Mouse (Mus musculus) myocyte (in vitro differentiated cells): ENCODE measurements around the gene Cenpf. TPM values are rescaled to one million over a fixed set of nuclear protein-coding genes. Genes with fewer than 3 reads are reported as not detected.

Source experiments
- H3K27me3 ChIP-seq: one replicate; pipeline ENCODE4 v1.6.1; 2011; ENCODE audit not compliant: control insufficient read depth, insufficient read depth, insufficient read length
- H3K36me3 ChIP-seq: one replicate; pipeline ENCODE4 v1.6.1; 2011; ENCODE audit not compliant: control insufficient read depth, insufficient read depth
- H3K4me2 ChIP-seq: one replicate; pipeline ENCODE4 v1.6.1; 2011; ENCODE audit warnings: low read depth, control low read depth
- H3K4me3 ChIP-seq: one replicate; pipeline ENCODE4 v1.5.1; 2011; ENCODE audit warnings: mild to moderate bottlenecking, control low read depth, moderate library complexity
- H3K79me2 ChIP-seq: one replicate; pipeline ENCODE4 v1.6.1; 2011; ENCODE audit not compliant: control insufficient read depth, insufficient read depth
- H3ac ChIP-seq: one replicate; pipeline ENCODE4 v1.6.1; 2011; ENCODE audit not compliant: control insufficient read depth, insufficient read length
- CEBPB ChIP-seq: IDR thresholded peaks from 2 replicates; pipeline ENCODE4 v1.6.1; 2011; ENCODE audit warnings: mild to moderate bottlenecking, moderate library complexity; ENCODE audit not compliant: poor library complexity, insufficient read depth, severe bottlenecking
- E2F4 ChIP-seq: IDR thresholded peaks from one replicate; pipeline ENCODE4 v1.6.1; 2011; ENCODE audit warnings: mild to moderate bottlenecking, control low read depth, moderate library complexity; ENCODE audit not compliant: insufficient read depth
- MAX ChIP-seq: IDR thresholded peaks from one replicate; pipeline ENCODE4 v1.6.1; 2011; ENCODE audit warnings: low read depth, mild to moderate bottlenecking, control low read depth
- MYOD1 ChIP-seq, 3 experiments: IDR thresholded peaks; one replicate each; pipeline ENCODE4 v1.6.1; 2011; ENCODE audit warnings: control low read depth in 2 of 3, low read depth in 2 of 3, mild to moderate bottlenecking in 2 of 3, moderate library complexity in 1 of 3; ENCODE audit not compliant: insufficient read length in 2 of 3, control insufficient read depth in 1 of 3
- MYOG ChIP-seq, 3 experiments: IDR thresholded peaks; one replicate each; pipeline ENCODE4 v1.6.1; 2011; ENCODE audit warnings: control low read depth in 2 of 3, low read depth in 2 of 3, mild to moderate bottlenecking in 2 of 3; ENCODE audit not compliant: insufficient read length in 2 of 3, control insufficient read depth in 1 of 3, insufficient read depth in 1 of 3
- POLR2A ChIP-seq: IDR thresholded peaks from one replicate; pipeline ENCODE4 v1.6.1; 2011; ENCODE audit warnings: low read depth, mild to moderate bottlenecking, control low read depth, moderate library complexity; ENCODE audit not compliant: insufficient read length
- POLR2AphosphoS2 ChIP-seq: IDR thresholded peaks from one replicate; pipeline ENCODE4 v1.6.1; 2011; ENCODE audit warnings: low read depth, control low read depth; ENCODE audit not compliant: insufficient read length
- REST ChIP-seq: IDR thresholded peaks from one replicate; pipeline ENCODE4 v1.6.1; 2011; ENCODE audit warnings: mild to moderate bottlenecking, control low read depth, moderate library complexity; ENCODE audit not compliant: insufficient read depth, insufficient read length
- SRF ChIP-seq: IDR thresholded peaks from one replicate; pipeline ENCODE4 v1.6.1; 2011; ENCODE audit warnings: low read depth; ENCODE audit not compliant: control insufficient read depth, insufficient read length
- TCF12 ChIP-seq: IDR thresholded peaks from one replicate; pipeline ENCODE4 v1.6.1; 2011; ENCODE audit warnings: mild to moderate bottlenecking, control low read depth; ENCODE audit not compliant: poor library complexity, insufficient read depth, severe bottlenecking
- TCF3 ChIP-seq: IDR thresholded peaks from one replicate; pipeline ENCODE4 v1.6.1; 2011; ENCODE audit warnings: low read depth, control low read depth; ENCODE audit not compliant: insufficient read length
- USF1 ChIP-seq: IDR thresholded peaks from one replicate; pipeline ENCODE4 v1.6.1; 2011; ENCODE audit warnings: low read depth, mild to moderate bottlenecking, control low read depth, moderate library complexity
- polyA plus RNA-seq: library from polyadenylated mRNA; unstranded; fragments of >200 nt; fragmentation: generic; extraction: Trizol; gene quantifications from one replicate; pipeline ENCODE4 v1.2.1, GENCODE M21; 2012; ENCODE audit warnings: missing spikeins

Gene Cenpf
- polyA plus RNA-seq, 1 experiment = 2.2 TPM

DNA sequence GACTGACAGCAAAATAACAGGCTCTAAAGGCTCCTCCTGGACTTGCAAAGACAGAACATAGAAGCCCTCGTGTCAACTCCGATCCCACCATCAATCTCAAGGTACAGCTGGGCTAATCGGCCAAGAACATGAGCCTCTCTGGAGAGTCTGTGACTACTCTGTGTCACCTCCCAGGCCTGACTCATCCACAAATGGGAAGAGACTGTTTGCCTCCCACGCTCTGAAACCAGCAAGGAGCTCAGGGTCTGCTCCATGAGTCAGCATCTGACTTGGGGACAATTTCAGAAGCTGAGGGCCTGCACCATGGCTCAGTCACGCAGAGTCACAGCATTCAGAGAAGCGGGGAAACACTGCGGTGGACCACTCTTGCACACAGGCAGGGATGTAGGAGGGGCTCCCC is 72.6 kb downstream of the Cenpf start:
- Histone ChIP-seq H3K4me3 (no peak overlapping the region), H3ac (no peak overlapping the region), H3K79me2 (no peaks in the 10 kb centered on the region), H3K4me2 (peak overlapping the region; percentile 40), H3K36me3 (no peaks in the 10 kb centered on the region), H3K27me3 (no peaks in the 10 kb centered on the region)
- TF ChIP-seq MYOG (IDR thresholded peaks at IDR 0.05; ENCODE audit: control insufficient read depth in 1 of 3, insufficient read depth in 1 of 3, insufficient read length in 2 of 3, low read depth in 2 of 3) (no peak), CEBPB (no peak), MYOD1 (IDR thresholded peaks at IDR 0.05; ENCODE audit: control insufficient read depth in 1 of 3, insufficient read length in 2 of 3, low read depth in 2 of 3) (no peak), POLR2A (no peak), USF1 (no peak), REST (no peak), MAX (no peak), TCF12 (no peak), TCF3 (no peak), POLR2AphosphoS2 (no peak), SRF (no peak), E2F4 (no peak)

DNA sequence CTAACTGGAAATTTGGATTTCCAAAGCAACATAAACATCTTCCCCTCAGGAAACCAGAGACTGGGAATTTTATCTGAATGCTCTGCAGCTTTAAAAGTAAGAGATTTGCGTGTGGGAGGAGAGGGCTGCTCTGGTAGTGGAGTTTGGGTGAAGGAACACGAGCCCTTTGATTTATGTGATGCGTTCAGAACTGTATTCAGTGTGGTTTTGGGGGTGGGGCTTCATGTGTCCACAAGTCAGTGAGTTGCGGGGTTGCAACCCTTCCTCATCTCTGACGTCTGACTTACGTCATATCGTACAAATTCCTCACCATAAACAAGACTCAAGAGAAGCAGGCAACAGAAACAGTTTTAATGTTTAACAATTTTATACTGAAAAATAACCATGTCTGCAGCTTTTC is 74.8 kb downstream of the Cenpf start:
- TF ChIP-seq MYOD1 (IDR thresholded peaks at IDR 0.05; ENCODE audit: control insufficient read depth in 1 of 3, insufficient read length in 2 of 3, low read depth in 2 of 3) (no peak), TCF12 (no peak), REST (no peak), POLR2AphosphoS2 (no peak), TCF3 (no peak)

DNA sequence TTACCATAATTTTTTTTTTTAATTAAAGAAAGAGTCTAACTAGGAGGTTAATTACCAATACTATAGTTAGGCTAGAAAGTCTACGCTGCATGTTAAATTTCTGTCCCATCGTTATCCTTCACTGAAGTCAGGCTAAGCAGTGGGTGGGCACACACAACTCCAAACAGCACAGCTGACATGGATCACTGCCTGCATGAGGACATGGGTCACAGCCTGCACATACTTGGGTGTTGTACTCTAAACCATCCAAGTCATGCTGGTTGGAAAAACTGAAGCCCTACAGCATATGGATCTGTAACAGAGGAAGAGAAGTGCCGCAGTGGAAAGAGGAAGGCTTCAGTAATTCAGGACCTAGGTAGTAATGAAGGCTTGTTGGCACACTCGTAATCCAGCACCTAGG is 76.1 kb downstream of the Cenpf start:
- Histone ChIP-seq H3K27me3 (no peaks in the 10 kb centered on the region), H3K4me3 (no peak overlapping the region), H3K4me2 (no peak overlapping the region), H3K36me3 (no peaks in the 10 kb centered on the region), H3ac (no peak overlapping the region), H3K79me2 (no peaks in the 10 kb centered on the region)
- no peak for TF ChIP-seq TCF12
- no peak for TF ChIP-seq POLR2AphosphoS2
- TF ChIP-seq REST = no peak
- no peak for TF ChIP-seq POLR2A
- TF ChIP-seq MYOG (IDR thresholded peaks at IDR 0.05; ENCODE audit: control insufficient read depth in 1 of 3, insufficient read depth in 1 of 3, insufficient read length in 2 of 3, low read depth in 2 of 3) = no peak
- TF ChIP-seq E2F4 = no peak
- TF ChIP-seq TCF3 = no peak
- no peak for TF ChIP-seq MAX
- TF ChIP-seq SRF = no peak
- TF ChIP-seq USF1 = no peak
- no peak for TF ChIP-seq CEBPB
- no peak for TF ChIP-seq MYOD1 (IDR thresholded peaks at IDR 0.05; ENCODE audit: control insufficient read depth in 1 of 3, insufficient read length in 2 of 3, low read depth in 2 of 3)

More for the DNA sequence above, 74.8 kb downstream of the Cenpf start:
- Histone ChIP-seq H3K4me2 (no peak overlapping the region), H3K36me3 (no peaks in the 10 kb centered on the region), H3ac (no peak overlapping the region), H3K79me2 (no peaks in the 10 kb centered on the region), H3K27me3 (no peaks in the 10 kb centered on the region), H3K4me3 (no peak overlapping the region)

DNA sequence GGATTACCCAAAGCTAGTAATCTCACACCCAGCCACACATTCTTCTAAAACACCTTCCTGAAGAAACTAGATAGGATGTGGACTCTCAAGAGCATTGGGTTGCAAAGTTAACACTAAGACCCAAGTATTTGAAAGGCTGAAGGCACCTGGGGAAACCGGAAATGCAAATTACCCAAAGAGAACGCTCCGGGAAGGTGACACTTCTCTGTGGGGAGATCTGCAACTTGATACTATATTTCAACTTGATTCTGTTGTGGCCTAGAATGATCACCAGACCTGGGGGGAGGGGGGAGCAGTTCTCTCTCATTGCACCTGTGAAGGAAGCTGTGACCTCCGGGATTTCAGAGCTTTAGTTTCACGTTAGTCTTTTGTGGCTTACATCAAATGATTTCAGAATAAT is 79.2 kb downstream of the Cenpf start:
- TF ChIP-seq REST = no peak
- TF ChIP-seq MYOG (IDR thresholded peaks at IDR 0.05; ENCODE audit: control insufficient read depth in 1 of 3, insufficient read depth in 1 of 3, insufficient read length in 2 of 3, low read depth in 2 of 3) = no peak
- no peak for TF ChIP-seq USF1
- no peak for TF ChIP-seq POLR2AphosphoS2
- TF ChIP-seq TCF3 = no peak
- no peak for TF ChIP-seq POLR2A
- no peak for TF ChIP-seq CEBPB
- TF ChIP-seq MAX = no peak
- TF ChIP-seq TCF12 = no peak
- no peak for TF ChIP-seq SRF
- no peak for TF ChIP-seq MYOD1 (IDR thresholded peaks at IDR 0.05; ENCODE audit: control insufficient read depth in 1 of 3, insufficient read length in 2 of 3, low read depth in 2 of 3)
- TF ChIP-seq E2F4 = no peak
- no peaks in the 10 kb centered on the region for H3K79me2 ChIP-seq
- H3K36me3 ChIP-seq = no peaks in the 10 kb centered on the region
- no peak overlapping the region for H3K4me3 ChIP-seq
- H3K4me2 ChIP-seq = no peak overlapping the region
- H3ac ChIP-seq = no peak overlapping the region
- H3K27me3 ChIP-seq = no peaks in the 10 kb centered on the region

DNA sequence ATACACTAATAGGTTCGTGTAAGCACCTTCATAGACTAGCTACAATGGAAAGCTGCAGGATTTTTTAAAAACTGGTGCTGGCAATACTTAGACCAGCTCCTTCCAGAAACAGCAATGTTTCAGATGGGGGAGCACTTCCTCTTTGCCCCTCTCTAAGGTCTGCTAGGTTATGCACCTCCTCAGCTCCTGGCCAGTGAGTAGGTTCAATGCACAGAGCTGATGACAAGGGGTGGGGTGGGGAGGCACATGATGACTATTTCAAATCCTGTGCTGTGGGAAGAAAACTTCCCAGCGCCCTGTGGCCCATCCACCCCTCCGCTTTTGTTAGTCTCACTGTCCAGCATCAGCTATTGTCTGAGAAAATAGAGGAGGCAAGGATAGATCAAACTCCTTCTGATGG is 79.8 kb downstream of the Cenpf start:
- Histone ChIP-seq H3ac (no peak overlapping the region), H3K4me2 (no peak overlapping the region), H3K4me3 (no peak overlapping the region), H3K27me3 (no peaks in the 10 kb centered on the region), H3K36me3 (no peaks in the 10 kb centered on the region), H3K79me2 (no peaks in the 10 kb centered on the region)
- no peak for TF ChIP-seq REST
- no peak for TF ChIP-seq MYOG (IDR thresholded peaks at IDR 0.05; ENCODE audit: control insufficient read depth in 1 of 3, insufficient read depth in 1 of 3, insufficient read length in 2 of 3, low read depth in 2 of 3)
- TF ChIP-seq POLR2A = no peak
- TF ChIP-seq POLR2AphosphoS2 = no peak
- TF ChIP-seq USF1 = no peak
- TF ChIP-seq E2F4 = no peak
- TF ChIP-seq MYOD1 (IDR thresholded peaks at IDR 0.05; ENCODE audit: control insufficient read depth in 1 of 3, insufficient read length in 2 of 3, low read depth in 2 of 3) = no peak
- TF ChIP-seq MAX = no peak
- no peak for TF ChIP-seq CEBPB
- TF ChIP-seq SRF = no peak
